Mouse (Mus musculus) monocyte, adult 5-6 weeks (primary cell): ENCODE results near the gene Gm29666. TPM values are rescaled to one million over a fixed set of nuclear protein-coding genes. Genes with fewer than 3 reads are reported as not detected.

Experiments used
- ATAC-seq: fragments of 153-309, 156-312 bp; replicated peaks from 2 replicates; pipeline ENCODE4 v1.8.0; 2017; ENCODE audit warnings: mild to moderate bottlenecking; ENCODE audit not compliant: low TSS enrichment, insufficient number of reproducible peaks, severe bottlenecking, poor library complexity, low FRiP score
- total RNA-seq: library from RNA; stranded (forward); fragments of 200-1000, 200-491, 200-594 nt; gene quantifications from 3 replicates; pipeline ENCODE4 v1.2.3, GENCODE M21; 2017

Gene Gm29666
- 0.10 to 0.68 TPM (median 0.53 TPM) in 3 replicates for total RNA-seq

- no peak for ATAC-seq
Observed at GRCm38 (mm10) chr15:84919938-84920337, at the start of gene Gm29666. Gene Gm29666 (minus strand): TSS chr15:84920038.

- ATAC-seq = no peak
Observed at GRCm38 (mm10) chr15:84968534-84968933, 48.7 kb upstream of the Gm29666 start.

GRCm38 (mm10) chr15:84965575-84966360 lies 45.9 kb upstream of the Gm29666 start:
- ATAC-seq = no peak

GRCm38 (mm10) chr15:84964771-84965170 lies 44.9 kb upstream of the Gm29666 start:
- ATAC-seq = no peak

- ATAC-seq = no peak
Observed at GRCm38 (mm10) chr15:84962518-84962917, 42.7 kb upstream of the Gm29666 start.

- ATAC-seq = no peak
Observed at GRCm38 (mm10) chr15:84960692-84961091, 40.9 kb upstream of the Gm29666 start.

GRCm38 (mm10) chr15:84959891-84960290 lies 40.1 kb upstream of the Gm29666 start:
- no peak for ATAC-seq

- ATAC-seq = no peak
Observed at GRCm38 (mm10) chr15:84958331-84958730, 38.5 kb upstream of the Gm29666 start.

- ATAC-seq = no peak
Observed at GRCm38 (mm10) chr15:84957851-84958250, 38.0 kb upstream of the Gm29666 start.

GRCm38 (mm10) chr15:84953259-84953658 lies 33.4 kb upstream of the Gm29666 start:
- ATAC-seq = no peak

- ATAC-seq = no peak
Observed at GRCm38 (mm10) chr15:84950053-84950452, 30.2 kb upstream of the Gm29666 start.

- ATAC-seq = no peak
Observed at GRCm38 (mm10) chr15:84948990-84949389, 29.2 kb upstream of the Gm29666 start.

- ATAC-seq = no peak
Observed at GRCm38 (mm10) chr15:84944319-84944718, 24.5 kb upstream of the Gm29666 start.

GRCm38 (mm10) chr15:84942647-84943285 lies 22.9 kb upstream of the Gm29666 start:
- ATAC-seq = no peak

GRCm38 (mm10) chr15:84940102-84940501 lies 20.3 kb upstream of the Gm29666 start:
- ATAC-seq = no peak

GRCm38 (mm10) chr15:84934901-84935300 lies 15.1 kb upstream of the Gm29666 start:
- ATAC-seq = no peak

GRCm38 (mm10) chr15:84932351-84932750 lies 12.5 kb upstream of the Gm29666 start:
- ATAC-seq = no peak

- no peak for ATAC-seq
Observed at GRCm38 (mm10) chr15:84925495-84926018, 5.7 kb upstream of the Gm29666 start.

GRCm38 (mm10) chr15:84924781-84925315 lies 5.0 kb upstream of the Gm29666 start:
- ATAC-seq = no peak
